Mouse (Mus musculus) thymus, postnatal 25 days (tissue): ENCODE measurements around the gene Ttc22.

Source experiments
- DNase-seq: peaks from one replicate; pipeline ENCODE4 v3.0.0; 2022

The Ttc22 gene

DNA sequence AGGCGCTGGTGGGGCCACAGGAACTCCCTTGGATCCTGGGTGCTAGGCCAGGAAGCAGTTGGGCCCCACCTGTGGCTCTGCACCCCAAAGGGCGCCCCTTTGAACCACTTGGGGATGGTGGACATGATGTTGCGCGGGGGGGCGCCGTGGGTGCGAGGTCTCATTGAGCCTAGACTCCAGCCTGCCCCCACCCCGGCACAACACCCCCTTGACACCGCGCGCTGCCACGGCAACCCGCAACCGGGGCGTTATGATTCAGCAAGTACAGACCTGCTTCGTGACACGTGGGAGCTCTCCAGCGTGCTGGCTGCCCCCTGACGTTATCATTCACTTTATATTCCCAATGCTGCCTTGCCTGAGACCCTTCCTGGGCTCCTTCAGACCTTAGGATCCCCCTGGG lies 5.2 kb upstream of the Ttc22 start, which contains the start of gene Lexm:
Gene Lexm, minus strand, starts transcription at position 186 of the 400 bp plus-strand sequence.
- peak; percentile 10 for DNase-seq

DNA sequence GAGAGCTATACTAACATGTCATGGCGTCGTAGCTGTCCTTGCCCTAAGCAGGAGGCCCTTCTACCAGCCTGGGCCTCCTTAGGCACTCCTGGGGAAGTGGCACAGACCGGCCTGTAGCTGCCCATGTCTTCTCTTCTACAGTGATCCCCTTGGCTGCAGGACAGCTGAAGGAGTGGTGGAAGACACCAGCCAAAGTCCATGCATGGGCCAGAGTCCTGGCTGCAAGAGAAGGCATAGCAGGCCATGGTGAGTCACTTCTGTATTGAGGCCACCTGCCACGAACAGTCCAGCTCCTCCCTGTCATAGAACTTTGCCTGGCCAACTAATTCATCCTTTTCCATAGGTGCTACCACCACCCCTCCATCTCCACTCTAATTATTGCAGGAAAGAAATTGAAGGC lies 3.3 kb upstream of the Ttc22 start:
- no peak for DNase-seq

DNA sequence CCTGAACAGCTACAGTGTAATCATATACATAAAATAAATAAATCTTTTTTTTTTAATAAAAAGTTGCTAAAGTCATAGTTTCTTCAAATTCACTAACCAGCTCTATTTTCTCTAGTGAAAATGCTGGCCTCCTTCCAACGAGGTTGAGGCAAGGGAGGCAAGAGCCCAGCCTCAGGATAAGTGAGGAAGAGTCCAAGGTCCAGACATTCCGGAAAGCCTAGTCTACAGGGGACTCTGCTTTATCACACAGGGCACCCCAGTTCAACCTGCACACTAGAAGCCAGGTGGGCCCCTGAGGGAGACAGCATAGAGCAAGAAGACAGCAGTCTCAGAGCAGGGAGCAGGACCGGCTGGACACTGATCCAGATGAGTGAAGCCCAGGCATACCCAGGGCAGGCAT lies 804 bp upstream of the Ttc22 start:
- DNase-seq, result no peak

DNA sequence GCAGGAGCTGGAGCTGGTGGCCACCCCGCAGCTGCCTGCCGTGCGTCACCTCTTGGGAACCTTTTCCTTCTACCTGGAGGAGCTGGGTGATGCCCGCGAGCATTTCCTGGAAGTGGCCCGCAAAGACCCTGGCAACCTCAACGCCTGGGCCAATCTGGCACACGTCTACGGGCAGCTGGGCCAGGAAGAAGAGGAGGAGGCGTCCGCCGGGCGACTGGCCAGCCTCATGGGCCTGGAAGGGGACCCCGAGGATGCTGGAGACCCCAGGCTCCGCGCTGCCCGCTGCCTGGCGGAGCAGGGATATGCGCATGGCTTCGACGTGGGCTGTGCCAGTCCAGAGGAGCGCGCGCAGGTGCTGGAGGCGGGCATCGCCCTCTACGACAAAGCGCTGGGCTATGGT lies 480 bp downstream of the Ttc22 start:
- no peak for DNase-seq

DNA sequence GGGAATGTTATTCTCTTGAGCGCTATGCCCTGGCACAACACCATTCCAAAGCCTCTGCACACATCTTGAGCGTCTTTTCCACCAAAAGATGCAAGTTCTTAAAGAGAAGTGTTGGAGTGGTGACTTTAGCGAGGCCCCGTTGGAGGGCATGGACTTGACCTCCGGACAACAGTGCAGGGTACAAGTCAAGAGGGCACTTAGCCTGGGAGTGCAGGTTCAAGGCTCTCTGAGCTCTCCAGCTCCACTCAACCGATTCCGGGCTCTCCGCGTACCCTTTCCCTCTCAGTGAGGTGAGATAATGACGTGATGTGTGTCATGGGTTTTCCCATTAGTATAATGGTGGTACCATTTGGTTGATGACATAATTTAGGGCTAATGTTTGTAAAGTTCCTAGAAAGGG lies 2.0 kb downstream of the Ttc22 start:
- no peak for DNase-seq

DNA sequence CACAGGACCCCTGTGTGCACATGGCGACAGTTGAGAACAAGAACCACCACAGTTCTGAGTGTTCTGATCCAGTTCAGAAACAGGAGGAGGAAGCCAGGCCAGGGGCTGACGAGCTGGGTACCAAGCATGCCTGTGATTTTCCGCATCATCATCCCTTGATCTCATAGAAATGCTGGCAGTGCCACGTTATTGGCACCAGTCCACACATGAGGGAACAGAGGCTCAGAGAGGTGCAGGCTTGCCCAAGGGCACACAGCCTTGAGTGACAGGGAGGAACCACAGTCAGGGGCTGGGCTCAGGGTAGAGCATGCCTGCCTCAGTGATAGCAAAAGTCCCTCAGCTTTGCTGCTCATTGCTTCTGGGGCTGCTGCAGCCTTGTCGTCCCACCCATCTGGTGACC lies 5.6 kb downstream of the Ttc22 start:
- no peak for DNase-seq

DNA sequence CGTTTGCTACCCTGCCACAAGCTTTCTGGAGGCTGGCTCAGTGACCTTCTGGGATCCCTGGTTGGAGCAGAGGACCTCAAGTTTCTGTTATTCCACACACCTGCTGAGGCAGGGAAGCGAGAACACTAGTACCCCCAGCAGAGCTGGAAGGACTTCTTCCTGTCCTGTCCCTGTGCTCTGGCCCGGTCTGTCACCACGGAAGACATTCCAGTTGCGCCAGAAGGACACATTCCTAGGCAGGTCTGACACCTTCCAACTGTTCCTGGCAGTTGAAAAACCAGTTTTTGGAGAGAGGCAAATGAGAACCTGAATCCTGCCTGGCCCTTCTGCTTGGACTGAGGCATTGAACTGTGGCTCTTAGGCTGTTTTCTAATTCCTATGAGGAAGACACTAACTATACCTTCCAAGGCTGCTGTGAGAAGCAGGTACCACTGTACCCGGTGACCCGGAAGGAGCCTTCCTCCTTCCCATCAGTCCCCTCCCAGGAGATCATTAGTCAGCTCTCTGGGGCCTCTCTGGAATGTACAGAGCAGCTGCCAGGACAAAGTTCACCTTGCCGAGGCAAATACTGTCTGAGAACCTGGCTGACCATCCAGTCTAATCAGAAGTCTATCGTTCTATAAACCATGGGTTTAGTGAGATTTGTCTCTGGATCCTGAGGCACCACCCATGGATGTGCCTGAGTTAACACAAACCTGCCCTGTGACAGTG lies 6.6 kb downstream of the Ttc22 start:
- DNase-seq, result no peak

DNA sequence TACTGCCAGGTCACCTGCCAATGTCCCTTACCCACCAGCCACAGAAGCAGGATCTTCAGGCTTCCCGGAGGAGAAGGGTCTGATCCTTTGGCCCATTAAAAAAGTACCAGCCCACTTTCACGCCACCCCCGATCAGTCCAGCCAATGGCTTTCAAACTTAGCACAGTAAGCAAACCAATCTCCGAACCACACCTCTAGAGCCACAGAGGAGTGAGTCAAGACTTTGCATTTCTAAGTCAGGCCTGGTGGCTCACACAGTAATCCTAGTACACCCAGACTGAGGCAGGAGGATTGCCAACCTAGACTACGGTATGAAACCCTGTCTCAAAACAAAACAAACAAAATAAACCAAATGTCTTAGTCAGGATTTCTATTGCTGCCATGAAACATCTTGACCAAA lies 7.1 kb downstream of the Ttc22 start:
- no peak for DNase-seq

DNA sequence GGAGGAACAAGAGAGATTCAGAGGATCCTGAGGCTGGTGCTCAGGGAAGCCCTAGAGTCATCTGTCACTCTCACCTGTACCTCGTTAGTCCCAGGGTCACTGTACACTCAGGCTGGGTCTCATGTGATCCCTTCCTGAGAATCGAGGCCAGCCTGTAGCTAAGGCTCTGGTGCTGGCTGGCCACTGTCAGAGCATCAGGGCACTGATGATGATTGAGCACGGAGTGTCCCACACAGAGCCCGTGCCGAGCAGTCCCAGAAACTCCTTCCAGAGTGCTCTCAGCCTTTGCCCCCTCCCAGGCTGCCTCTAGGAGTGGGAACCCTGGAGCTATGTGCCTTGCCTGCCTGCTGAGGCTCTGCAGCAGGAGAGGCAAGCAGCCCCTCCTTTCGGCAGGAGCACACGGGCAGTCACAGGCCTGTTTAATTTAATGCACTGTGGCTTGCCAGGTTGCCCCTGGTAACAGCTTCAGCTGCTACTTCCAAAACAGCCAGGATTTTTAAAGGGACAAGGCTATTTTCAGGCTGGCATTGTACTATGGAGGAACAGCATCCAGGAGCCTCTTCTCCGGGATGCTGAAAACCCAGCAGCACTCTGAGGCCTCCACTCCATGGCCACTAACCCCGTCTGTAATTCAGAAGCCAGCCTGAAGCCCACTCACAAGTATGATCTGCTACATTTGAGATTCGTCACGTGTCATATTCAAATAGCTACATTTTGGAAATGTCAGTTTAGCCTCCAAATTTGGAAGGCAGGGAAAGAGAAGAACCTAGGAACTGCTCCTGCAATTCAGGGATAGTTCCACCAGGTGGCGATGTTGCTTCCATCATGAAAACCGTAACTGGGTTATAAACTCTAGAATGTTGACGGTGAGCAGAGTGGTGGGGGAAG lies 8.3 kb downstream of the Ttc22 start:
- DNase-seq, result peak; percentile 59

DNA sequence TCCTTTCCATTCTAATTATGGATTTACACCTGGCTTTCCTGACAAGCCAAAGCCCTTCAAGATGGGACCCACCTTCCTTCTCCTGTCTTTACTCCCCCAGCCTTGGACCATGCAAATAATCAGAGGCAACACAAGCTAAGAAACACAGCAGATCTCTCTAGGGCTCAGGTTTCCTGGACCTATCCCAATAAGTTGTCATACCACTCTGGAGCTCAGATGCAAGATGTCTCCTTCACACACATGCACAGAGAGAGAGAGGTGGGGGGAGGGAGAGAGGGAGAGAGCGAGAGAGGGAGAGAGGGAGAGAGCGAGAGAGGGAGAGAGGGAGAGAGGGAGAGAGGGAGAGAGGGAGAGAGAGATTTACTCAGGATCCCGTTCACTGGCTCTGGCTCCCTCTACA lies 10.1 kb downstream of the Ttc22 start:
- DNase-seq, result no peak

DNA sequence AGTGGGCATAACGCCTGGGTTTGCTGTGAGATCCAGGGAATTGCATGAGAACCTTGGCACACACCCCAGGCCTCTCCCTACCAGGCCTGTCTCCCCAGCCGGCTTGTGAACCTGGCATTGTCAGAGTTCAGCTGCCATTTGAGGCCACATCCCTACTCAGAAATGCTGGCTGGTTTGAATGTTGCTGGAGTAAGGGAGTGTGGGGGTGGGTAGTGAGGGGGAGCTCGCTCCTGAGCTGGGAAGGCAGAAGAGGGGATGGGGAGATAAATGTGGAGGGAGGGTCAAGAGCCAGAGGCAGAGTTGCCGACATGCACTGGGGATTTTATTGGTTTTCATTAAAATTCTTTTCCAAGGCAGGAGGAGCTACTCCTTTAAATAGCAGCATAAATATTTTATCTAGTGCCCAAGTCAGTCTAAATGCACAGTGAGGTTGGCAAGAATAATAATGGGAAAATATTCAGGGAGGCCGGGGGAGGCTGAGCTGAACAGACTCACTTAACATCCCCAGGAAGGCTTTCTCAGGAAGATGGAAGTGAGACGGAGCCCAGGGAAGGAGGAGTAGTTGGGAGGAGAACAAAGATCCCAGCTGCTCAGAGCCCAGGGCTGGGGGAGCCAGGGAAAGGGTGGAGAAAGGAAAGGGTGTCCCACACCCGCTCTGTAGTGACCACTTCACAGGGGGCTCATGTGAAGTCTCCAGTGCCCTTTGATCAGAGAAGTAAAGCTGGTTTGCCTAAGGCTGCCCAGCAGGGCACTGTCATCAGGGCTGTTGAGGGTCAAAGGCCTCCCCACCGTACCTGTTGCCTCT lies 11.3 kb downstream of the Ttc22 start:
- no peak for DNase-seq

DNA sequence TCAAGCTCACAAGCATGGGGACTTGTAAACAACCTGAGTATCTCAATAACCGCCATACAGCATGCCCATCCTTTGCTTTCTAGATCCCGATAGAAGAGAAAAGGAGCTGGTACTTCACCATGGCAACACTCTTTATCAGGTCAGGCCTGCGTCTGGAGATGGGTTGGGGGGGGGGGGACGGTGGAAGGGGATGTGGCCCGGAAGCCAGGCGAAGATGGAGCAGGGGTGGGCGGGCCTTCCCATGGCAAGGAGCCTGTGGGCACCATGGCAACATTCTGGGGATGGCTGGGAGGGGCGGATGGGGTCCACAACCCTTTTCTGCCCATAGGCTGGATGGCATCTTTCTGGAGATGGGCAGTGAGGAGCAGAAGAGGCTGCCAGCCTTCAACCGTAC lies 11.9 kb downstream of the Ttc22 start:
- DNase-seq, result no peak

DNA sequence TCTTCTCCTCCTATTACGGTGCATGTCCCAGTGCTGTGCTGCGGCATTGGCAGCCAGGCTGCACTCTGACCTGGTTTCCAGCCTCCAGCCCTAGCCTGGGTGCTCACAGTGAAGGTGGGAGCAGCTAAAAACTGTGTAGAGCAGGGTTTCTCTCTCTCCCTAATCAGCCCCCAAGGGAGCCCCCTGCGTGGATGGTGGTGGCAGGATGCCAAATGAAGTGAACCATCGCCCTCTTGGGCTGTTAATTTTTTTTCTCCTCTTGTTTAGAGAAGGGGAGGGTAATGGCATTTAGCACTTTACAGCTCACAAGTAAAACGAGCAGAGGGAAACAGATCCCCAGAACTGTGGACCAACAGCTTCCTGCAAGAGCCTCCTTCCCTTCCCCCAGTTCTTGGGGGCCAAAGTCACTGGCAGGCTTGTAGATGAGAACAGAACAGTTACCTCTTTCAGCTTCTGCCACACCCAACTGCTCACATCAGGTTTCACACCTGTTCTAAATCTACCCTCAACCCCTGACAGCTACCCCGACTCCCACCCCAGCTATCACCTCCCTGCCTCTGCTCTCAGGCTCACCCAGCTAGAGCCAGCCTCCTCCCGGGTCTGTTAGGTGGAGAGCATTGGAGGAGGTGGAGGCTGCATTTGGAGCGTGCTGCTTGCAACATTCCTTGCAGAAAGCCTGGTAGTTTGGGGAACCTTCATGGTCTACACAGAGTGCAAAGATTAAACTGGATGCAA lies 21.4 kb downstream of the Ttc22 start:
- no peak for DNase-seq

DNA sequence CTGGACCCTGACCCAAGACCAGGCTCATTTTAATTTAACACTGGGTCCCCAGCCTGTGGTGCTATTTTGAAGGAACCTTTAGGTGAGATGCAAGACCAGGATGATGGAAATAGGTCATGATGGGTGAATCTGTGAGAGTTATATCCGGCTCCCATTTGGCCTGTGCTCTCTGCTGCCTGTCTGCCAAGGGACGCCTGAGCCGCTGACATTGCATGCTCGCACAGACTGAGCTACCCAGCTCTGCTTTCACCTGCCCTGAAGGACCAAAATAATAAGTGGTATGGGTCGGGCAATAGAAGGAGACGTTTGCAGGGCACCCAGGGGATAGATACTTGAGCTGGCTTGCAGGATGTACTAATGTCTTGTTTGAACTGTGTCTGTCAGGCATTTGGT lies 22.0 kb downstream of the Ttc22 start:
- no peak for DNase-seq

DNA sequence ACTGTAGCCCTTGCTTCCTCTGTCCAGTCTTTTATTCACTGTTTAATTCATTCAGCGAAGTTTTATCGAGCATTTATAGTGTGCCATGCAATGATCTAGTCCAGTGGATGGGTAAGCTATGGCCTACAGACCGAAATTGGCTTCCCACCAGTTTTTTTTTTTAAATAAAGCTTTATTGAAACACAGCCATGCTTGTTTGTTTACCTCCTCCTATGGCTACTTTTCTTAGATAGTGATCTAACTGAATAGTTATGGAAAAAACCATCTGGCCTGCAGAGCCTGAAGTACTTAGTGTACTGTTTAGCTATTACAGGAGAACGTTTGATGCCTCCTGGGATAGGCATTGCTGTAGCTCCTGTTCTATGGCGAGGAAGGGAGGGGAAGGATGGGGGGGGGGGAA lies 23.6 kb downstream of the Ttc22 start:
- no peak for DNase-seq

DNA sequence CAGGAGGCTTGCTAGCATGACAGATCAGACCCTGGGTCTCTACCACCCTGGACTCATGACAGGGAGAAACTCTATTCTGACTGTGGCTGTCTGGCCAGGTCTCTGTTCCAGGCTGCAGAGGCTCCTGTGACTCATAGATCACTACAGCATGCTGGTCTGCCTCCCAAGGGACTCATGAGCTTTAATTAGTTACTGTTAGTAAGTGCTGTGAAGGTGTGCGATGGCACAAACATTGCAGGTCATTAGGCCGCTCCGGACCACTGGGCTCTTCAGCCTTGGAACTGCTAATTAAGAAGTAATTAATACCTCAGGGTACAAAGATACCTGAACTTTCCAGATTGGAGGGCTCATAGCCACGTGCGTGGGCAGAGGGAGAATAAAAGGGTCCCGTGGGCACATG lies 24.9 kb downstream of the Ttc22 start:
- no peak for DNase-seq

DNA sequence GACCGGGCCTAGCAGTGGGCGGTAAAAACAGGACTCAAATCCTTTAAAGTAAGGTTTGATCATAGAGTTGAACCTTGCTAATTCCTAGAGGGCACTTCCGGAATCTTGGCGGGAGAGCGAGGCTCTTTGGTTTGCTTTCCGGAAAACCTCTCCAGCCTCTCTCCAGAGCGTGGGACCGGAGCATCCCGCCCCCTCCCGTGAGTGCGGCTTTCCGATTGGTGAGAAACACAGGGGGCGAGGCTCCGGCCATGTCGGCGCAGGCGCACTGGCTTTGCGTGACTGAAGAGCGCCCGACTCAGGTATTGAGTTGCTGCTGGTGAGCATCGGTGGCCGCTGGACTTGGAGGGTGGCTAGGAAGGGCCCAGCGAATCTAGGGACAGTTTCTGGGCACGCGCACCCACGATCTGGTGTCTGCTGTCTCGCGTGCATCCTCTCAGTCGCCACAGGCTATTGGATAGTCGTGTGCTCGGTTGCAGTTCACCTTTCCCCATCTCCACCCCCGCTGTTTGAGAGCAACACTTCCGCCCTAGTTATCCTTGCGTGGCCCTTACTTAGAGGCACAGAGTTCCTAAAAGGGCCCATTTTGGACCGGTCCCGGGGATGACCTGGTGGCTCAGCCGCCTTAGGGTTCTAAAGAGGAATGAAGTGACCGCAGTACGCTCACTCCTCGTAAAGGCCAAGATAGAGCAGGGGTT lies 28.7 kb downstream of the Ttc22 start, which contains the start of gene Pars2:
Gene Pars2, plus strand, starts transcription at position 237 of the 695 bp plus-strand sequence.
- DNase-seq, result peak; percentile 99

DNA sequence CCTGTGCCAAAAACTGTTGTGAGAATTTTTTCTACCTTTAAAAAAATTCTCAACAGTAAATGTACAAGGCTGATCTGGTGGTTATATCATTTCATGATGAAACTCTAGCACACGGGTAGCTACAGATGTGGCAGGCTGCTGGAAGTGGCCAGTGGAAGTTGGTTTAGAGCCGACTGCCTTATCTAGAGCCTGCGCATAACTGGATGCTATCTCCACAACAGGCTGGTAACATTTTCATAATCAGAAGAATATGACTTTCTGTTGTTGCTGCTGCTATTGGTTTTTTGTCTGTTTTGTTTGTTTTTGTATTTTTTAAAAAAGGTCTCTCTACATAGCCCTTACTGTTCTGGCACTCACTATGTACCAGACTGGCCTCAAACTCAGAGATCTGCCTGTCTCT lies 30.3 kb downstream of the Ttc22 start:
- no peak for DNase-seq

DNA sequence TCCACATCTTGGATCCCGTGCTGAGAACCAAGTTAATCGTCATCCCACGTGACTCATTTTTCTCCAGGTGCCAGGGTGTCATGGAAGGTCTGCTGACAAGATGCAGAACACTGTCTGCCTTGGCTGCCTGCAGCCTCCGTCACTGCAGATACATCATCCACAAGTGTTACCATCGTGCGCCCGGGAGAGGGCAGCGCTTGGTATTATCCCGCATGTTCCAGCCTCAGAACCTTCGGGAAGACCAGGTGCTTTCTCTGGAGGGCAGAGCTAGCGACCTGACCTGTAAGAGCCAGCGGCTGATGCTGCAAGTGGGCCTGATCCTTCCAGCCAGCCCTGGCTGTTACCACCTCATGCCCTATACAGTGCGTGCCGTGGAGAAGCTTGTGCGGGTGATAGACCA lies 30.8 kb downstream of the Ttc22 start:
- no peak for DNase-seq

DNA sequence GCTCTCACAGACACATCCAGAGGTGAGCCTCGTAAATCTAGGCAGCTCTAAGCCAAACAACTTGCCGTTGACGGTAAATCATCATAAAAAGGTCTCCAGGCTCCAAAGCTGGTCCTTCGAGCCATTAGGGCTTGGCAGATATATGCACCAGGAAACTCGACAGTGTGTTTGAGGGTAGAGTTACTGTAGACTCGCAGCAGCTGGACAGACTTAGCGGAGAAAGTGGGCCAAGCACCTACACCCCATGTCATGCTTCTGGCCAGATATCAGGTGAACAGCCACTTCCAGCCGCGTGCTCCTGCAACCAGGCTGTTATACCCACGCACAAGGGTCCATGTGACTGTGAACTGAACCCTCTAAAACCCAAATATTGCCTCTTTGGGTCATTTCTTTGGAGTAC lies 33.4 kb downstream of the Ttc22 start:
- no peak for DNase-seq

DNA sequence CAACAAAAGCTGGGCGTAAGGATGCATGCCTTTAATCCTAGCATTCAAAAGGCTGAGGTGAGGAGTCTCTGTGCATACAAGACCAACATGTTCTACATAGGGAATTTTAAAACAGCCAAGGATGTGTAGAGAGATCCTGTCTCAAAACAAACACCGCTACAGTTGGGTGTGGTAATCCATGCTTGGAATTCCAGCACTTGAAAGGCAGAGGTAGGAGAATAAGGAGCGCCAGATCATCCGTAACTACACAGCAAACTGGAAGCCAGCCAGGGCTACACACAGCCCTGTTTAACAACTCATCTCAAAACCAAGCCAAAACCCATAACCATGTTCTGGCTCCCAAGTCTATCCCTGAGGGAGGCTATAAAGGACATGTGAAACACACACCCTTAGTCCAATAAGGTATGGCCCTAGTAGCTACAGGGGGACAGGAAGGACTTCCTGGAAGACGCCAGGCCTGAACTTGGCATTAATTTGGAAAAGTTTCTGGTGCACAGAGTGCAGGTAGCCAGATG lies 41.8 kb downstream of the Ttc22 start:
- DNase-seq, result no peak

DNA sequence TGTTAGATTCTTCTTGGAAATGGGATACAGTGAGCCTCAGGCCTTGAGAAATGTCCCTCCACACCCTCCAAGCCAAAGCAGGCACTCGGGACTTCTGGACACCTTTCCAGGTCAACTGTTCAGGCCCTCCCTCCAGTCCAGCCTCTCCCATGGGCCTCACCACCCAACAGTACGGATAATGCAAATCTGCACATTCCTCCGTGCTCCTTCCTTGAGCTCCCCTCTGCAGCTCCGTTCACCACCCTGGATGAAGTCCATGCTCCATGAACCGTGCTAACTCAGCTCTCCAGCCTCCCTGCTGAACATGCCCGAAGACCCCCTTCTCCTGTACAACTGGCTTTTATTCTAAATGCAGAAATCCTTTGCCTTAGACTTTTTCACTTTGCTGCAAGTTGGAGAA lies 42.5 kb downstream of the Ttc22 start:
- no peak for DNase-seq
